Mouse (Mus musculus) CH12.LX (cell line): ENCODE measurements around the gene Utp20. TPM values are rescaled to one million over a fixed set of nuclear protein-coding genes. Genes with fewer than 3 reads are reported as not detected.
"Not testable (repeated sequence)": the region's sequence is repeated elsewhere in the genome, so short reads cannot be mapped to it uniquely, and the experiment has no call there.

Experiments
- DNase-seq: peaks from one replicate; pipeline ENCODE4 v3.0.0-alpha.2; 2013; ENCODE audit errors: extremely low read depth
- H3K27ac ChIP-seq: 2 replicates; pipeline ENCODE4 v1.5.1; 2012; ENCODE audit warnings: low read depth, mild to moderate bottlenecking, control low read depth, moderate library complexity; ENCODE audit not compliant: insufficient read depth
- H3K27me3 ChIP-seq: replicated peaks from 2 replicates; pipeline ENCODE3; 2012; ENCODE audit warnings: inconsistent platforms
- H3K36me3 ChIP-seq, 2 experiments: replicated peaks in 1 of 2; 2 replicates each; pipeline versions ENCODE3 to v1.6.1; 2012; ENCODE audit warnings: inconsistent platforms in 1 of 2, low read length in 1 of 2, mild to moderate bottlenecking in 1 of 2, mixed read lengths in 1 of 2, moderate library complexity in 1 of 2; ENCODE audit not compliant: control insufficient read depth in 1 of 2, insufficient read depth in 1 of 2
- H3K4me1 ChIP-seq, 2 experiments: 2 replicates each; pipeline ENCODE4 v1.6.1; 2012; ENCODE audit warnings: inconsistent platforms in 1 of 2, moderate library complexity in 1 of 2; ENCODE audit not compliant: insufficient read depth in 2 of 2, control insufficient read depth in 1 of 2
- H3K4me2 ChIP-seq: 2 replicates; pipeline ENCODE4 v1.6.1; 2012; ENCODE audit warnings: low read depth, mild to moderate bottlenecking, control low read depth; ENCODE audit not compliant: poor library complexity, insufficient read depth, severe bottlenecking
- H3K4me3 ChIP-seq, 3 experiments: fragments of 150-350 bp in 1 of 3; sonication (generic) in 1 of 3; replicated peaks in 1 of 3; 2 replicates each; pipeline versions ENCODE3 to v1.5.1; 2011 to 2012; ENCODE audit warnings: low read depth in 2 of 3, low read length in 2 of 3, mild to moderate bottlenecking in 2 of 3, moderate library complexity in 2 of 3, control low read depth in 1 of 3, improper control_type of control experiment in 1 of 3, inconsistent platforms in 1 of 3, mixed read lengths in 1 of 3; ENCODE audit not compliant: poor library complexity in 1 of 3
- H3K79me2 ChIP-seq: replicated peaks from 2 replicates; pipeline ENCODE4 v1.6.1; 2012; ENCODE audit warnings: mild to moderate bottlenecking, moderate library complexity; ENCODE audit not compliant: control insufficient read depth, poor library complexity, insufficient read depth, severe bottlenecking; ENCODE audit errors: extremely low read depth
- H3K9ac ChIP-seq: 2 replicates; pipeline ENCODE4 v1.6.1; 2012; ENCODE audit warnings: low read depth, mild to moderate bottlenecking, control low read depth, moderate library complexity; ENCODE audit not compliant: insufficient read depth
- H3K9me3 ChIP-seq: replicated peaks from 2 replicates; pipeline ENCODE3; 2012; ENCODE audit warnings: low read length, inconsistent platforms, mixed read lengths
- CHD1 ChIP-seq: IDR thresholded peaks from 2 replicates; pipeline ENCODE4 v1.6.1; 2012; ENCODE audit warnings: low read depth, low read length, improper control_type of control experiment, inconsistent platforms
- ETS1 ChIP-seq: conservative IDR thresholded peaks from 2 replicates; pipeline ENCODE4 v1.6.1; 2012; ENCODE audit warnings: low read depth, mild to moderate bottlenecking, inconsistent platforms, low read length, improper control_type of control experiment, moderate library complexity
- GABPA ChIP-seq: IDR thresholded peaks from 2 replicates; pipeline ENCODE4 v1.6.1; 2012; ENCODE audit warnings: low read depth, low read length, improper control_type of control experiment, inconsistent platforms; ENCODE audit not compliant: insufficient replicate concordance
- HCFC1 ChIP-seq: IDR thresholded peaks from 2 replicates; pipeline ENCODE4 v1.6.1; 2012; ENCODE audit warnings: low read depth, mild to moderate bottlenecking, inconsistent platforms, low read length, improper control_type of control experiment
- MAFK ChIP-seq: IDR thresholded peaks from 2 replicates; pipeline ENCODE4 v1.6.1; 2011; ENCODE audit warnings: low read length, improper control_type of control experiment; ENCODE audit not compliant: insufficient replicate concordance
- MAZ ChIP-seq: IDR thresholded peaks from 2 replicates; pipeline ENCODE4 v1.6.1; 2012; ENCODE audit warnings: low read depth, mild to moderate bottlenecking, inconsistent platforms, low read length, improper control_type of control experiment, moderate library complexity
- MYC ChIP-seq: IDR thresholded peaks from 2 replicates; pipeline ENCODE4 v1.6.1; 2011; ENCODE audit warnings: low read depth, mild to moderate bottlenecking, improper control_type of control experiment, low read length
- SIN3A ChIP-seq: IDR thresholded peaks from 2 replicates; pipeline ENCODE4 v1.6.1; 2012; ENCODE audit warnings: low read length, improper control_type of control experiment, inconsistent platforms
- SMC3 ChIP-seq: IDR thresholded peaks from 2 replicates; pipeline ENCODE4 v1.6.1; 2011; ENCODE audit warnings: low read depth, low read length, improper control_type of control experiment
- TBP ChIP-seq: conservative IDR thresholded peaks from 2 replicates; pipeline ENCODE4 v1.6.1; 2011; ENCODE audit warnings: low read depth, low read length, improper control_type of control experiment
- UBTF ChIP-seq: IDR thresholded peaks from 2 replicates; pipeline ENCODE4 v1.6.1; 2012; ENCODE audit warnings: low read depth, mild to moderate bottlenecking, inconsistent platforms, low read length, improper control_type of control experiment, moderate library complexity
- USF2 ChIP-seq: conservative IDR thresholded peaks from 2 replicates; pipeline ENCODE4 v1.6.1; 2011; ENCODE audit warnings: low read depth, low read length, improper control_type of control experiment
- dilution Hi-C: fragments of 300-500 bp; cut with MboI; formaldehyde crosslinking; loops from 2 replicates; pipeline ENCODE4 v1.14.3; 2020; ENCODE audit warnings: low sequenced_read_pairs; ENCODE audit not compliant: extremely low pct_unique_long_range_greater_than_20kb, extremely low pct_ligation_motif_present
- in situ Hi-C: fragments of 300-500 bp; cut with MboI; formaldehyde crosslinking; loops from 3 replicates; pipeline ENCODE4 v1.14.3; 2019; ENCODE audit warnings: low sequenced_read_pairs, low pct_ligation_motif_present, low pct_unique_long_range_greater_than_20kb, mixed read lengths
- polyA plus RNA-seq: library from polyadenylated mRNA; unstranded; fragments of >175 nt; gene quantifications from 2 replicates; pipeline ENCODE4 v1.2.1, GENCODE M21; 2012; ENCODE audit warnings: low read depth; ENCODE audit not compliant: insufficient read length
- total RNA-seq, 2 experiments: library from RNA; depleted of rRNA; stranded (reverse); fragments of 300-350 nt in 1 of 2; fragments of >200 nt in 1 of 2; gene quantifications; 2 replicates each; pipeline ENCODE4 v1.2.3; 2012 to 2014

Gene Utp20
- total and polyA plus RNA-seq, 3 experiments = 40.1 to 70.4 (median 43.0) TPM

DNA sequence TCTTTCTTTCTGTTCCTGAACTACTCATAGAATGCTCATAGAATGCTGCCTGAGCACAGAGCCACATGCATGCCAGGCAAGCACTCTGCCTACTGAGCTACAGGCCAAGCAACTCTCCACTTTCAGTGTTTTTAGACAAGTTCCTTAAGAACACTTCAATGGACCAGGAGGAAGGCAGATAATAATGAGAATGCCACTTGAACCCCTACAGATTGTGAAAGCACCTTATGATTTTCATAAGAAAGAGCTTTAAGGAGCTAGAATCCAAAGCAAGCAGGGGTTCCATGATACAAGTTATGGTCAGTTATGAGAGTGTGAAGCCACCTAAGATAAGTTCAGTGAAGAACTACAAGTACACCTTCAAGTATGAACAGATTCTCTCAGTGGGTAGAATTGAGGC, 32.9 kb downstream of the Utp20 start:
- Histone ChIP-seq H3K79me2 (no peaks in the 10 kb centered on the region; the same call in 1 of the 2 replicates), H3K36me3 (peaks cover 67 to 91% of the 10 kb centered on the region in 2 experiments), H3K4me2 (no peak overlapping the region), H3K4me1 (no peaks in the 10 kb centered on the region), H3K4me3 (no peak overlapping the region), H3K27me3 (no peaks in the 10 kb centered on the region), H3K9ac (no peak overlapping the region), H3K9me3 (no peaks in the 10 kb centered on the region), H3K27ac (no peak overlapping the region)
- dilution Hi-C loops = no loop called here
- no peak for TF ChIP-seq USF2
- no peak for TF ChIP-seq CHD1
- no peak for TF ChIP-seq TBP
- no peak for TF ChIP-seq UBTF
- no peak for TF ChIP-seq ETS1
- DNase-seq = no peak
- in situ Hi-C loops = no loop called here

GRCm38 (mm10) chr10:88784513-88784931, 42.1 kb downstream of the Utp20 start:
- Histone ChIP-seq H3K9ac (no peak overlapping the region), H3K79me2 (no peaks in the 10 kb centered on the region), H3K4me2 (no peak overlapping the region), H3K36me3 (peaks cover 53 to 84% of the 10 kb centered on the region in 2 experiments), H3K27ac (no peak overlapping the region), H3K9me3 (no peaks in the 10 kb centered on the region), H3K4me1 (no peaks in the 10 kb centered on the region), H3K4me3 (no peak overlapping the region), H3K27me3 (no peaks in the 10 kb centered on the region)
- in situ Hi-C loops (no loop called here), dilution Hi-C loops (no loop called here)
- DNase-seq = no peak
- TF ChIP-seq HCFC1 (no peak), SIN3A (no peak), MAFK (no peak), USF2 (no peak), MYC (no peak), GABPA (no peak), MAZ (no peak)

GRCm38 (mm10) chr10:88783941-88784340, 42.7 kb downstream of the Utp20 start:
- no peak for TF ChIP-seq MAZ
- no peak for TF ChIP-seq SIN3A
- no peak for TF ChIP-seq SMC3
- Histone ChIP-seq H3K4me2 (no peak overlapping the region), H3K36me3 (peaks cover 57 to 86% of the 10 kb centered on the region in 2 experiments), H3K4me3 (no peak overlapping the region), H3K9me3 (no peaks in the 10 kb centered on the region), H3K4me1 (no peaks in the 10 kb centered on the region), H3K27ac (no peak overlapping the region), H3K79me2 (no peaks in the 10 kb centered on the region), H3K27me3 (no peaks in the 10 kb centered on the region), H3K9ac (no peak overlapping the region)
- DNase-seq = no peak
- in situ Hi-C loops (no loop called here), dilution Hi-C loops (no loop called here)

DNA sequence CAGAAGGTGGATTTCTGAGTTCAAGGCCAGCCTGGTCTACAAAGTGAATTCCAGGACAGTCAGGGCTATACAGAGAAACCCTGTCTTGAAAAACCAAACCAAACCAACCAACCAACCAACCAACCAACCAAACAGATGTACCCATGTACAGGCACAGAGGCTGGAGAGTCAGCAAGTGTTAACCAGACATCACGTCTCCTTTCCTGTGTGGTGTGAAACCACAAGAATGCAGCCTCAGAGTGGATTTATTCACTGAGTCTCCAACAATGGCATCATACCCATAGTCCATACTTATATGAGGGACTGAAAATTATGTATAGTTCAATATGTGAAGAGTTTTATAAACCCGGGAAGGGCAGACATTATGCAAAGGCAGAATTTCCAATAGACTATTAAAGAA, 43.5 kb downstream of the Utp20 start:
- H3K27ac ChIP-seq, H3K9ac ChIP-seq, dilution Hi-C loops, H3K27me3 ChIP-seq, H3K4me2 ChIP-seq, H3K9me3 ChIP-seq, in situ Hi-C loops, H3K79me2 ChIP-seq, DNase-seq, H3K4me3 ChIP-seq, H3K4me1 ChIP-seq: not testable (repeated sequence)
- peaks cover 60 to 89% of the 10 kb centered on the region in 2 experiments for H3K36me3 ChIP-seq
